Mouse (Mus musculus): ENCODE results near the gene Gm17387.
A peak's percentile ranks its signal among the peaks of the same experiment; 100 is the strongest.

Gene Gm17387

GRCm38 (mm10) chr7:141047581-141048225 is 18.8 kb downstream of the Gm17387 start:
- peak; percentile 80 for DNase-seq (ENCODE audit: low spot score)

GRCm38 (mm10) chr7:141048226-141049218 is 19.6 kb downstream of the Gm17387 start:
- DNase-seq (ENCODE audit: low spot score), result peak; percentile 76

- DNase-seq (ENCODE audit: low spot score), result no peak
These were observed 20.4 kb downstream of the Gm17387 start for GRCm38 (mm10) chr7:141049326-141049725.

- DNase-seq (ENCODE audit: low spot score), result no peak
These were observed 22.2 kb downstream of the Gm17387 start for GRCm38 (mm10) chr7:141051060-141051685.

GRCm38 (mm10) chr7:141052016-141052415 is 23.1 kb downstream of the Gm17387 start:
- DNase-seq (ENCODE audit: low spot score), result no peak

GRCm38 (mm10) chr7:141052421-141052820 is 23.5 kb downstream of the Gm17387 start:
- no peak for DNase-seq (ENCODE audit: low spot score)

GRCm38 (mm10) chr7:141055785-141056184 is 26.9 kb downstream of the Gm17387 start:
- DNase-seq (ENCODE audit: low spot score), result no peak

- DNase-seq (ENCODE audit: low spot score), result no peak
These were observed 28.0 kb downstream of the Gm17387 start for GRCm38 (mm10) chr7:141056976-141057375.

- DNase-seq (ENCODE audit: low spot score), result no peak
These were observed 28.6 kb downstream of the Gm17387 start for GRCm38 (mm10) chr7:141057541-141057940.

GRCm38 (mm10) chr7:141058601-141059341 is 29.8 kb downstream of the Gm17387 start:
- DNase-seq (ENCODE audit: low spot score), result no peak

GRCm38 (mm10) chr7:141059929-141060328 is 31.0 kb downstream of the Gm17387 start:
- DNase-seq (ENCODE audit: low spot score), result no peak

- peak; percentile 48 for DNase-seq (ENCODE audit: low spot score)
These were observed 31.7 kb downstream of the Gm17387 start, which contains the start of gene B4galnt4 for GRCm38 (mm10) chr7:141060426-141061242. Gene B4galnt4, plus strand, starts transcription at chr7:141061104.

GRCm38 (mm10) chr7:141061269-141061692 is 32.4 kb downstream of the Gm17387 start:
- no peak for DNase-seq (ENCODE audit: low spot score)

- no peak for DNase-seq (ENCODE audit: low spot score)
These were observed 33.6 kb downstream of the Gm17387 start for GRCm38 (mm10) chr7:141062525-141062924.

- DNase-seq (ENCODE audit: low spot score), result no peak
These were observed 34.4 kb downstream of the Gm17387 start for GRCm38 (mm10) chr7:141063353-141063752.

- DNase-seq (ENCODE audit: low spot score), result no peak
These were observed 35.2 kb downstream of the Gm17387 start for GRCm38 (mm10) chr7:141064175-141064574.

GRCm38 (mm10) chr7:141064576-141064975 is 35.6 kb downstream of the Gm17387 start:
- DNase-seq (ENCODE audit: low spot score), result no peak

GRCm38 (mm10) chr7:141068351-141068750 is 39.4 kb downstream of the Gm17387 start:
- no peak for DNase-seq (ENCODE audit: low spot score)

- DNase-seq (ENCODE audit: low spot score), result no peak
These were observed 41.3 kb downstream of the Gm17387 start for GRCm38 (mm10) chr7:141070058-141070862.

Data from ovary, adult 18-20 months (tissue).